In the genomic region with DNA sequence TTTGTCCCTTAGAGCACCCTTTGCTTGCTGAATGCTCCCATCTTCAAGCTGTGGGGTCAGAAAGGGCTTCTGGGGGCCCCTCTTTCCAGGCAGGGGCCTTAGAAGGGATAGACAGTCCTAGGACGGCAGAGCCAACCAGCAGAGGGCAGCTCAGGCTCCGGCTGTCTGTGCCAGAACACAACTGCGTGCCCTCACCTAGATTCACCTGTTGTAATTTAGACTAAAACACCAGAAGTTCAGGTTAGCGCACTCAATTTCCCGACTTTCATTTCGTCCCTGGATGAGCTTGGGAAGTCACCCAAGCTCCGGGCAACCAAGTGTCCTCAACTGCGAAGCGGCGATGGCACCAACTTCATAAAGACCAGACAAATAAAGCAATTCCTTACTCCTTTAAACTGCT, we compare ENCODE assay signal across 29 mouse cellular contexts. TPM values are rescaled to one million over a fixed set of nuclear protein-coding genes. Genes with fewer than 3 reads are reported as not detected.
DNase-seq lines count a peak whose midpoint lies in the region; ATAC-seq and TF ChIP-seq lines count a peak whose summit lies in the region.
"Had no signal": no experiment of that assay in that cellular context is flagged by ENCODE, and none has a peak within 500 bp of the region (broad histone marks: within the 10 kb centered on the region; RNA-seq: fewer than 3 reads in every experiment).

No protein-coding gene starts in this region.

- no peaks in the 10 kb centered on the region for H3K36me3 ChIP-seq in hindbrain, postnatal 0 days (ENCODE audit: insufficient read depth, low read length)
- H3K36me3 ChIP-seq in hindbrain, embryonic 11.5 days (ENCODE audit: control insufficient read depth, insufficient read depth, low read length): no peaks in the 10 kb centered on the region
- H3K36me3 ChIP-seq in liver, adult 2 months (ENCODE audit: control insufficient read depth, insufficient read depth, low read length): no peaks in the 10 kb centered on the region
- no peaks in the 10 kb centered on the region for H3K36me3 ChIP-seq in testis, adult 2 months (ENCODE audit: control insufficient read depth, insufficient read depth, low read length)
- H3K36me3 ChIP-seq: hindbrain, embryonic 12.5 days; limb, embryonic 15.5 days; lung, embryonic 15.5 days; midbrain, embryonic 10.5 days; neural tube, embryonic 15.5 days had no signal

- H3K9ac ChIP-seq in hindbrain, postnatal 0 days (replicated peaks; ENCODE audit: low read length): no peak overlapping the region
- H3K9ac ChIP-seq in hindbrain, embryonic 11.5 days (ENCODE audit: low read depth, low read length): no peak overlapping the region
- no peak overlapping the region for H3K9ac ChIP-seq in liver, adult 2 months (ENCODE audit: low read depth, low read length)
- H3K9ac ChIP-seq: forebrain, postnatal 0 days; hindbrain, embryonic 12.5 days; limb, embryonic 15.5 days; lung, embryonic 15.5 days; neural tube, embryonic 15.5 days had no signal

- H3K27me3 ChIP-seq in hindbrain, postnatal 0 days (ENCODE audit: insufficient read depth, low read length): no peaks in the 10 kb centered on the region
- H3K27me3 ChIP-seq in hindbrain, embryonic 11.5 days (ENCODE audit: control insufficient read depth, insufficient read depth, low read length): peaks cover 8% of the 10 kb centered on the region; the same call in 1 of the 2 replicates
- no peaks in the 10 kb centered on the region for H3K27me3 ChIP-seq in liver, adult 2 months (ENCODE audit: control insufficient read depth, insufficient read depth, low read length)
- no peaks in the 10 kb centered on the region for H3K27me3 ChIP-seq in testis, adult 2 months (ENCODE audit: control insufficient read depth, insufficient read depth, low read length)

- no peaks in the 10 kb centered on the region for H3K4me1 ChIP-seq in hindbrain, postnatal 0 days (ENCODE audit: insufficient read depth, low read length)
- no peaks in the 10 kb centered on the region for H3K4me1 ChIP-seq in hindbrain, embryonic 11.5 days (replicated peaks; ENCODE audit: control insufficient read depth, insufficient read depth, low read length)
- H3K4me1 ChIP-seq in liver, adult 2 months (ENCODE audit: control insufficient read depth, insufficient read depth, low read length): peaks cover 10% of the 10 kb centered on the region
- peaks cover 4% of the 10 kb centered on the region; the same call in 1 of the 2 replicates for H3K4me1 ChIP-seq in testis, adult 2 months (ENCODE audit: control insufficient read depth, insufficient read depth, low read length)
- H3K4me1 ChIP-seq: hindbrain, embryonic 12.5 days; limb, embryonic 15.5 days; lung, embryonic 15.5 days; midbrain, embryonic 10.5 days; neural tube, embryonic 15.5 days had no signal

- H3K4me2 ChIP-seq in hindbrain, postnatal 0 days (ENCODE audit: low read depth, low read length): no peak overlapping the region
- no peak overlapping the region for H3K4me2 ChIP-seq in hindbrain, embryonic 11.5 days (replicated peaks; ENCODE audit: low read depth, low read length)
- H3K4me2 ChIP-seq: hindbrain, embryonic 12.5 days; limb, embryonic 15.5 days; lung, embryonic 15.5 days; neural tube, embryonic 15.5 days had no signal

- ATAC-seq in hindbrain, postnatal 0 days: no peak
- no peak for ATAC-seq in hindbrain, embryonic 11.5 days (ENCODE audit: low FRiP score)
- ATAC-seq: forebrain, postnatal 0 days had no signal

- no peaks in the 10 kb centered on the region for H3K9me3 ChIP-seq in hindbrain, postnatal 0 days (ENCODE audit: low read length)
- no peaks in the 10 kb centered on the region for H3K9me3 ChIP-seq in hindbrain, embryonic 11.5 days (ENCODE audit: control insufficient read depth, low read length)
- H3K9me3 ChIP-seq: hindbrain, embryonic 12.5 days; limb, embryonic 15.5 days; lung, embryonic 15.5 days; midbrain, embryonic 10.5 days; neural tube, embryonic 15.5 days had no signal

- TF ChIP-seq CTCF in hindbrain, postnatal 0 days (IDR thresholded peaks at IDR 0.05; ENCODE audit: low read depth): peak; percentile 26; the same call in 1 of the 2 replicates
- peak; percentile 76 for TF ChIP-seq CTCF in liver, adult 2 months (IDR thresholded peaks at IDR 0.05; ENCODE audit: low read depth, low read length)
- TF ChIP-seq CTCF in testis, adult 2 months (IDR thresholded peaks at IDR 0.05; ENCODE audit: control insufficient read depth, insufficient read depth, insufficient replicate concordance, low read depth, low read length): no peak

- DNase-seq in hindbrain, postnatal 0 days (ENCODE audit: low spot score): no peak
- DNase-seq in hindbrain, embryonic 11.5 days (ENCODE audit: low spot score): no peak
- peak; percentile 67 for DNase-seq in liver, adult 2 months (ENCODE audit: extremely low read depth, low read depth, low spot score)
- no peak for DNase-seq in liver
- no peak for DNase-seq in testis, postnatal 10 days (ENCODE audit: low spot score)
- DNase-seq in right cerebral cortex, postnatal 36 days (ENCODE audit: low spot score in 2 of 2): no peak
- DNase-seq: adrenal gland, postnatal 10 days; cerebellum, adult 18-20 months; cerebellum, postnatal 14 days; forebrain, postnatal 0 days; gastrocnemius, postnatal 14 days; heart, adult 18-20 months; kidney, adult 9 months; layer of hippocampus, adult 9-11 months; left cerebral cortex, postnatal 4 days; lung, postnatal 4 days; spleen, adult 18-20 months; thymus, postnatal 36 days had no signal

- H3K4me3 ChIP-seq in hindbrain, postnatal 0 days (ENCODE audit: low read length): no peak overlapping the region
- H3K4me3 ChIP-seq in hindbrain, embryonic 11.5 days (ENCODE audit: low read depth, low read length): no peak overlapping the region
- H3K4me3 ChIP-seq in liver, adult 2 months (ENCODE audit: insufficient read depth, low read depth, low read length): no peak overlapping the region
- H3K4me3 ChIP-seq in testis, adult 2 months (ENCODE audit: control insufficient read depth, low read depth, low read length): peak overlapping the region; percentile 12
- H3K4me3 ChIP-seq: hindbrain, embryonic 12.5 days; limb, embryonic 15.5 days; lung, embryonic 15.5 days; midbrain, embryonic 10.5 days; neural tube, embryonic 15.5 days had no signal

- WGBS in hindbrain, postnatal 0 days: 53% methylated on average over 10 of the region's 10 CpGs
- 60% methylated on average over 10 of the region's 10 CpGs for WGBS in hindbrain, embryonic 11.5 days
- WGBS in liver, adult 2 months: 38% methylated on average over 10 of the region's 10 CpGs

- no peak overlapping the region for H3K27ac ChIP-seq in hindbrain, postnatal 0 days
- H3K27ac ChIP-seq in hindbrain, embryonic 11.5 days (ENCODE audit: low read depth, low read length): no peak overlapping the region
- no peak overlapping the region for H3K27ac ChIP-seq in liver, adult 2 months (replicated peaks; ENCODE audit: insufficient read depth, low read depth, low read length)
- no peak overlapping the region for H3K27ac ChIP-seq in testis, adult 2 months (ENCODE audit: control insufficient read depth, insufficient read depth, low read depth, low read length)
- H3K27ac ChIP-seq: hindbrain, embryonic 12.5 days; limb, embryonic 15.5 days; lung, embryonic 15.5 days; midbrain, embryonic 10.5 days; neural tube, embryonic 15.5 days had no signal

- TF ChIP-seq POLR2A in liver, adult 2 months (IDR thresholded peaks at IDR 0.05; ENCODE audit: extremely low read depth, insufficient read depth, low read length): no peak
- TF ChIP-seq POLR2A in testis, adult 2 months (IDR thresholded peaks at IDR 0.05; ENCODE audit: control insufficient read depth, low read depth, low read length): no peak

- H3K79me2 ChIP-seq in liver, adult 2 months (ENCODE audit: control insufficient read depth, insufficient read depth, low read length): no peaks in the 10 kb centered on the region

RNA-seq across cellular contexts. Expression of a gene that starts 6.8 kb away (rescaled TPM):
- total RNA-seq in hindbrain, postnatal 0 days (2014; rRNA removed): 0.42 and 1.2 TPM in 2 replicates
- polyA plus RNA-seq in hindbrain, postnatal 0 days (2015; fragmentation: Nextera tagmentation; extraction: Ambion mirVana): 1.3 and 1.4 TPM in 2 replicates
- polyA plus RNA-seq in hindbrain, embryonic 11.5 days (2014; fragmentation: Nextera tagmentation; extraction: Ambion mirVana): 0.52 and 0.82 TPM in 2 replicates
- 0.37 and 0.81 TPM in 2 replicates for total RNA-seq in liver, adult 2 months (2014; rRNA removed)
- 0.23 and 0.70 TPM in 2 replicates for polyA plus RNA-seq in liver, adult 2 months (2012; rRNA removed)
- polyA plus RNA-seq in testis, adult 2 months (2012; rRNA removed): 0.80 and 1.3 TPM in 2 replicates
- polyA plus RNA-seq: C2C12 had no signal

RNA-seq across cellular contexts. Expression of a gene that starts 21.4 kb away (rescaled TPM):
- not detected in 2 replicates for total RNA-seq in hindbrain, postnatal 0 days (2014; rRNA removed)
- polyA plus RNA-seq in hindbrain, postnatal 0 days (2015; fragmentation: Nextera tagmentation; extraction: Ambion mirVana): not detected in 2 replicates
- polyA plus RNA-seq in hindbrain, embryonic 11.5 days (2014; fragmentation: Nextera tagmentation; extraction: Ambion mirVana): not detected in 2 replicates
- 815 and 1,088 TPM in 2 replicates for total RNA-seq in liver, adult 2 months (2014; rRNA removed)
- 868 and 1,411 TPM in 2 replicates for polyA plus RNA-seq in liver, adult 2 months (2012; rRNA removed)
- 0.05 TPM in 1 of 2 replicates, not detected in the other for polyA plus RNA-seq in testis, adult 2 months (2012; rRNA removed)
- total RNA-seq: forebrain, postnatal 0 days; gastrocnemius, postnatal 14 days; left cerebral cortex, adult 18-20 months; left cerebral cortex, postnatal 4 days had no signal
- polyA plus RNA-seq: C2C12; embryonic facial prominence, embryonic 11.5 days; forebrain, embryonic 11.5 days; forebrain, postnatal 0 days; heart, embryonic 14.5 days; hindbrain, embryonic 12.5 days; limb, embryonic 15.5 days; lung, embryonic 15.5 days; midbrain, embryonic 10.5 days; neural tube, embryonic 15.5 days had no signal

Comparison
In these comparisons a context has a peak if more than half of its experiments do, and no peak if none do; other contexts are left out.
1. RNA of a gene that starts 21.4 kb away (polyA plus RNA-seq): 868 to 1,411 TPM in liver, adult 2 months; not detected in hindbrain, postnatal 0 days, 0.05 TPM in testis, adult 2 months and not detected in hindbrain, embryonic 11.5 days; every median in the first group is over 100 times any median in the second.